Mouse (Mus musculus) ES-E14 (cell line): ENCODE results near the gene Hcn4.

Experiments used
- CHD2 ChIP-seq: IDR thresholded peaks from 2 replicates; pipeline ENCODE4 v1.6.1; 2014; ENCODE audit warnings: mild to moderate bottlenecking, low read depth, low read length, inconsistent platforms
- MAFK ChIP-seq: IDR thresholded peaks from 2 replicates; pipeline ENCODE4 v1.6.1; 2014; ENCODE audit warnings: mild to moderate bottlenecking, low read depth, low read length, inconsistent platforms; ENCODE audit not compliant: insufficient read depth
- ZNF384 ChIP-seq: IDR thresholded peaks from 2 replicates; pipeline ENCODE4 v1.6.1; 2012; ENCODE audit warnings: low read depth, low read length, inconsistent platforms

GRCm38 (mm10) chr9:58841655-58842054 is 18.4 kb downstream of the Hcn4 start:
- TF ChIP-seq CHD2, result no peak
- no peak for TF ChIP-seq ZNF384
- no peak for TF ChIP-seq MAFK
